Mouse (Mus musculus) adrenal gland, adult 8-10 months (tissue): Measurements from ENCODE around the gene Wnt7b. TPM values are rescaled to one million over a fixed set of nuclear protein-coding genes. Genes with fewer than 3 reads are reported as not detected.
A peak's percentile ranks its signal among the peaks of the same experiment; 100 is the strongest.

ENCODE experiments used
- DNase-seq: peaks from one replicate; pipeline ENCODE4 v3.0.0; 2022
- total RNA-seq, 4 experiments: library from RNA; stranded (reverse); gene quantifications; 2 replicates each; pipeline ENCODE4 v1.2.4; 2022

The Wnt7b gene
- total RNA-seq: 1 to 10 TPM in 2 of 4 experiments, under 1 TPM in 2; 0.65 to 1.1 (median 0.85) TPM

DNA sequence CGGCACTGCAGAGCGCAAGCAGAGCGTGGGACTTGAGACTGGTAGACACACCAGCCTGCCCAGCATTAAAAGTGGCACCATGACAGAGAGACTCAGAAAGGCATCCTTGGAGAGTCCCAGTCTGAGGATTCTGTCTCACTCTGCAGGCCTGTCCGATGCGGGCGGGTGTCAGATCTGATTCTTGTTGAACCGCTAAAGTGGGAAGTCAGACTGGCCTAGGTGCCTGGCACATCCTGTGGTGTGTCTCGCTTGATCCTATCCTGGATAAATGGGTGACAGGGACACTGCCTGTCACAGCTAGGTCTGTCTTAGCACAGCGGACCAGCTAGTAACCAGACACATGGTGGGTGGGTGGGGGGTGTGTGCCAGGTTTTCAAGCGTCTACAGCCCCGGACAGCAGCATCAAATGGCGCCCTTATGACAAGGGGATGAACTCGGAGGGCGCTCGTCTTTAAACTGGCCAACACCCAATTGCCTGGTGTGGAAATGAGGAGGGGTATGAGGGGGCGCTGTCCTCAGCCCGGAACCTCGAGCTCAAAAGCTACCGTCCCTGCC is at the start of gene Wnt7b:
TSS of gene Wnt7b (minus strand) at position 118 of the 555 bp plus-strand sequence.
- DNase-seq: no peak

DNA sequence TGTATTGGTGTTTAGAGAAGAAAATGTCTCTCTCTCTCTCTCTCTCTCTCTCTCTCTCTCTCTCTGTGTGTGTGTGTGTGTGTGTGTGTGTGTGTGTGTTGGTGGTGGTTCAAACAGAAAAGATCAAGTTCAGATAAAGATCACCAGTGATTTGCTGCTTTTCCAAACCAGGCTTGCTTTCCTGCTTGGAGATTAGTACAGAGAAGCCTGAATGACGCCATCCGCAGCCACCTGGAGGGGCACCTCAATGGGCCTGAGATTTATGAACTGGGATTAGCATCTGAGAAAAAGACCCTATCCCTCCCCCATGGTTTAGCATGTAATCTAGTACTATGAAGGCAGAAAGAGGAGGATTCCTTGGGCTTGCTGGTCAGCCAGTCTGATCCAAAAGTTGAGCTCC is 49.3 kb upstream of the Wnt7b start:
- no peak for DNase-seq

GRCm38 (mm10) chr15:85629924-85630545 is 47.8 kb upstream of the Wnt7b start:
- no peak for DNase-seq

DNA sequence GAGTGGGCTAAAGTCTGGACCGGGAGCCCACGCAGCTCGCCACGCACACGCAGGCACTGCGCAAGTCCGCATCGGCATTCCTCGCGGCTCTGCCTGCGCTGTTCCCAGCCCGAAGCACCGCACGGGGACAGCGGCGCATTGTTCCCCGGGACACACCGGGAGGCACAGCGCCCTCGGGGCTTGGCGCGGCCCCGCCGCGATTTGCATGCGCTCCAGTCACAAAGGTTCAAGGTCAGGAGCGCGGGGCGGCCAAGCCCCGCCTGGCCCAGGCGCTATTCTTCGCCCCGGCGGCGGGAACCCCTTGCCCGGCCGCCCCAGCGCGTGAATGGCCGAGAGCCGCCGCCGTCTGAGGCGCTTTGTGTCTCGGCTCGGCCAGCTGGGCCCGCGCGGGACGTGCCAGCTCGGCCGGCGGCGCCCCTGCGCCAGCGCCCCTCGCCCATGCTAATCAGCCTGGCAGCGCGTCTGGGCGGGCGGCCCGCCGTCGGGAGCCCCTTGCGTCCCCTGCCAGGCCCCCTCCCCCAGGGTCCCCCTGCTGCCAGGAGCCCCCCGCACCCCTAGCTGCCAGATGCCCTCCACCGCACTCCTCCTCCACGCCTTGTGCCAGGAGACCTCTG is 43.5 kb upstream of the Wnt7b start:
- DNase-seq: no peak

GRCm38 (mm10) chr15:85622213-85622612 is 39.9 kb upstream of the Wnt7b start:
- no peak for DNase-seq

DNA sequence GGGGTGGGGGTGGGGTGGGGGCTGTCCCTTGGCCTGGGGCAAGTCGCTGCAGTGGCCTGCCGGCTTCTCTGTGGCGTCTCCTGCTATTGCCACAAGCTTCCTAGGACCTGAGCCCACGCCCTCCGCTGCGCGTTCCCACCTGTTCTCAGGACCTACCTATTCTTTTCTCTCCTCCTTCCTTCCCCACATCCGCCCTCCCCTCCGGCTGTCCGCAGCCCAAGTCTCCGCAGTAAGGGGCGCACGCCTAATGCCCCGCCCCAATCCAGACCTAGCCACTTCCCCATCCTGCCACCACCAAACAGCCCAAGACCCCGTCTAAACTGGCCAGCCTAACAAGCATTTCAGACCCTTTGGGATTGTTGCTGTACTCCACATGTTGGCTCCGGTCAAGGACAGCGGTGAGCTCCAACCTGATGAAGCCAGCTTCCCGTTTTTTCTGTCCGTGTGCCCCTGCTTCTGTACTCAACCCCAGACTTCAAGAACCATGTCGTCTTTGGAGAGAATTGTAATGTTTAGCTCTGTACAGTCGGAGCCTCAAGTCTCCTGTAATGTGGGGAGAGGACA is 33.3 kb upstream of the Wnt7b start:
- DNase-seq: no peak

DNA sequence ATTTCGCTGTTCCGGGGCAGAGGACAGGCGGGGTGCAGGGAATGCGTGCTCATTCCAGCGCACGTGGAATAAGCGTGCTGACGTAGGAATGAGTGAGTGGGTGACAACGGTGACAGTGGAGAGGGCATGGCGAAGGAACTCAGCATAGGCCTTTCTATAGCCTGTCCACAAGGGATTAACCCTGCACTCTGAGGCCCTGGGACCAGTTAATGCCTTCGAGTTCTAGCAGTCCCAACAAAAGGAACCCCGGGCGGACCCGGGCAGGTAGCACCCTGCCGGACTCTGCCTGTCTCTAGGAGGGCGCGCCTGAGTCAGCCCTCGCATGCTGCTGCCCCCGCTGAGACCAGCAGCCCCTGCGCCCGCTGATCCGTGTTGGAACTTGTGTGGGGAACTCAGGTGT is 32.8 kb upstream of the Wnt7b start:
- DNase-seq: no peak

DNA sequence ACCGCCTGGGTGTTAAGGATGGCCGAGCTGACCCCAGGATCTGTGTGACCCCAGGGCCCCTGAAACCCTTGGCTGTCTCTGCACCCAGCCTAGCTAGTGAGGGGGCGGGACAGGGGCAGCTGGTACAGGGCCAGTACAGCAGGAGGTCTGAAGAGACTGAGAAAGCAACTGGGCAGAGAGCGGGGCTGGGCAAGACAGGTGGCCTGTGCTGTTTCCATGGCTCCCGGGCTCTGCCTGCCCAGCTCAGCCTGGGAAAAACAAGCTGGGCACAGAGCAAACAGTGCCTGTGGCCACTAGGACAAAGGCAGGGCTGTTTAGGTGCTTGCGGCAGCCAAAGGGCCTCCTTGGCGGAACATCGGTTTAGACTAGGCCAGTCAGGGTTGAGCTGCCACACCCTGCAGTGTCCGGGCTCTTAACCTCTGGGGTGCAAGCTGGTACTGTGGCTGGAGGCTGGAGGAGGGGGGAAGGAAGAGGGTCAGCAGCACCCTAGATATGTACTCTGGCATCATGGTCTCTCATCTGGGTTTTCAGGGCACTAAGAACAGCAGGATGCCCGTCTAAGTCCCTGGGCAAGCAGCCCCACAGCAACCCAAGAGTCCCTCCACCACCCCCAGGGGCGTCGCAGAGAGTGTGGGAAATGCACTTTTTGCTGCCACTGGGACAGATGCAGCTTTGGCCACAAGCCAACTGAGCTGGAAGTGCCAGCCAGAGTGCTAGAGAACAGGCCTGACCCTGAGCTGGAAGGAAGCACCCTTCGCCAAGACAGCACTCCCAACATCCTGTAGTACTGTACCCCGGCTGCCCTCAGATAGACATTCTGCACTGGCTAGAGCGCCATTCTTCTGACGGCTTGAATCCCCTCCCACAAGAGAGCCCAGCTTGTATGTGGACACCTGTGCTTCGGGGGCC is 31.3 kb upstream of the Wnt7b start:
- DNase-seq: no peak

DNA sequence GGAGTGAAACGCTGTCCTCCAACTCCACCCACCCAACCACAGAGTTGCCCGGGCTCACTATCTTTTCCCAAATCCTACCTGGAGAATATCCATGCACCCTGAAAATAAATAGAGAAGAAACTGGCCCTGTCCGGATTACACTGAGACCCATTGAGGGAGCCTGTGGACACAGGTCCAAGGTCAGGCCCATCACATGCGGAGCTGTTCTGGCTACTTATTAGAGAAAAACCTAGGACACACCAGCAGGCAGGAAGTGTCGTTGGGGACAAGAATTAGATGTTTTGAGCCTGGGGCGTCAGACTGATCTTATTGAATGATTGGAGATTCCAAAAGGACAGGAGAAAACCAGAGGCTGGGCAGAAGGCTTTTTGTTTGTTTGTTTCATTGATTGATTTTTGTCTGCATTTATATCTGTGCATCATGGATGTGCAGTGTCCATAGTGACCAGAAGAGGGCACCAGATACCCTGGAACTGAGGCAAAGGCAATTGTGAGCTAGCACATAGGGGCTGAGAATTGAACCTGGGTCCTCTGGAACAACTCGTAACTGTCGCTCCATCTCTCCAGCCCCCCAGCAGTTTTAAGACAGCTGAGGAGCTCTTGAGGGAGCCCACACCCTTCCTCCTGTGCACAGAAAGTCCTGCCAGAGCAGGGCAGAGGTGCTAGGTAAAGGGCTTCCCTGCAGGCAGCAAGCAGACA is 30.5 kb upstream of the Wnt7b start:
- DNase-seq: no peak

DNA sequence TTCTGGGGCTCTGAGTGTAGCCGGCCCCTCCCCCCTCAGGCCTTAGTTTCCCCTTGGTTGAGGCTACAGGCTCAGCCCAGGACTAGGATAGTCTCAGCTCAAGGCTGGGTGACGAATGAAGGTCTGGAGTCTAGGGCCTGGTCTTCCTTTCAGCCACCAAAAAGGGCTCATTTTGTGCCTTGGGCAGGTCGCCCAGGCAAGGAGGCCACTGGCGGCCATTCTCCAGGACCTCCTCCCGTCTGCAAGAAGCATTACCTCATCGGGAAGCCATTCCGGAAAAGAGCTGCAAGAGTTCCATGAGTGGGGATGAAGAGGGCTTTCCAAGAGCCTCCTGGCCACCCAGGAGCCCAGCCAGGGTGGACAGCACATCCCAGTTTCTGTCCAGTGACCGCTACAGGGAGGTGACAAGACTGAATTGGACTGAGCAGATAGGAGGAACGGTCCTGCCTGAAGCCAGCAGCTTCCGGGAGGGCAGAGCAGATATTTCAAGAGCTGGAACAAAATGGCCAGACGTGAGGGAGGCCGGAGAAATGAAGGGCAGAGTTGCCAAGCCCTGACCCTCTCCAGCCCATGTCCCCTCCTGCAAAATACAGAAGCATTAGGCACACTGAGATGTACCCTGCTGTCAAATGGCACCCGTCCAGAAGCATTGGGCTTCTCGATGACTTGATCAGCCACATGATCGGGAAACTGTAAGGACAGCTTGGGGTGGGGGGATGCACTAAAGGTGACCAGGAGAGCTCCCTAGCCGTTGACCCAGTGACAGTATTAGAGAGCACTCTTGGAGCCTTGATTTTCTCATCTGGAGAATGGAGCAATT is 29.6 kb upstream of the Wnt7b start:
- no peak for DNase-seq

GRCm38 (mm10) chr15:85610618-85611218 is 28.4 kb upstream of the Wnt7b start:
- DNase-seq: peak; percentile 94

- no peak for DNase-seq
Observed at GRCm38 (mm10) chr15:85610120-85610519, 27.8 kb upstream of the Wnt7b start.

DNA sequence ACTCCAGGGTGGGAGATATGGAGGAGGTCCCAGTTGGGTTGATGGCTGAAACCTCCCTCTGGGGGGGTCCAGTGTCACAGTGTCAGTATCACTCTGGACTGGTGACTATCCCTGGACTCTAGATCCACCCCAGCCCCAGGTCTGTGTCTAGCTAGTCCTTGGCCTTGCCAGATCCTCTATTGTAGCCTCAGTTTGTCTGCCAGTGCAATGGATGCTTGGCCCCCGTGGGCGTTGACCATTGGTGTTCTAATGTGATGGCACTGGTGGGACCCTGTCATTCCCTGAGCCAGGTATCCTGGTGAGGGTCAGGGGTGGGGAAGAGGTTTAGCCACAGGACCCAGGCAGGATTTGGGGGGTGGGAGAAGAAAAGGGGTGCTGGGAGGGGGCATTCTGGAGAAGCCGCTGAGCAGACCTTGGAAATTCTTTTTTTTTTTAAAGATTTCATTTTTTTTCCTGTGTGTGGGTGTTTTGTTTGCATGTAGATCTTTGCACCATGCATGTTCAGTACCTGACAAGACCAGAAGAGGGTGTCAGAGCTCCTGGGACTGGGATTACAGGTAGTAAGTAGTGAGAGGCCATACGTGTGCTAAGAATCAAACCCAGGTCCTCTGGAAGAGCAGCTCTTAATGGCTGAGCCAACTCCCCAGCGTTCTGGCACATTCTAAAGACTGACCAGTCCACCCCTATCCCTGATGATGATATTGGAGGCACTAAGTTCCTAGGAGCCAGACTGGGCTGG is 27.2 kb upstream of the Wnt7b start:
- no peak for DNase-seq

DNA sequence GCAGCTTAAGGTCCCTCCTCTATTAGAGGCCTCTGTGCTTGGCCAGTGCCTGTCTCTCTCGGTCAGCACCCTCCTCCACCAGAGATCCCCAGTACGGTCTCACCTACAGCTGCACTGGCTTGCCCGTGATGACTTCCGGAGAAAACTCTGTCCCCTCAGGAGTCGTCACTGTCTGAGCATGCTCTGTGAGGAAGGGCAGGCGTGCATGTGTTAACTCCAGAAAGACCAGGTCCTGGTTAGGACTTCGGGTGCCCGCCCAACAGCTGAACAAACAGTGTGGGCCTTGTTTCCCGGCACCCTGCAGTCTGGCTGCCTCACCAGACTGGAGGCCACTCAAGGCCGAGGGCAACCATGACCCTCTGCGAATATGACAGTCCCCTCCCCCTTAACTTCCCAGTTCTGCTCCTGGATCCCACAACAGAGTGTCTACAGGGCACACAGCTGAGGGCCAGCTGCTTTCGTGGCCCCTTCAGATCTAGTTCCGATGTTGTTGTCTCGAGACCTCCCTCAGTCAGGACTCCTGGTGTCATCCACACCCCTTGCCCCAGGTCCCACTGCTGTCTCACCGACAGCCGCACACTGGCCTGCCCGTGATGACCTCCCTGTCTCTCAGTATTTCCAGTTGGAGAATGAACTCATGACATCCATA is 23.8 kb upstream of the Wnt7b start:
- DNase-seq: no peak

GRCm38 (mm10) chr15:85604938-85605337 is 22.7 kb upstream of the Wnt7b start:
- no peak for DNase-seq

DNA sequence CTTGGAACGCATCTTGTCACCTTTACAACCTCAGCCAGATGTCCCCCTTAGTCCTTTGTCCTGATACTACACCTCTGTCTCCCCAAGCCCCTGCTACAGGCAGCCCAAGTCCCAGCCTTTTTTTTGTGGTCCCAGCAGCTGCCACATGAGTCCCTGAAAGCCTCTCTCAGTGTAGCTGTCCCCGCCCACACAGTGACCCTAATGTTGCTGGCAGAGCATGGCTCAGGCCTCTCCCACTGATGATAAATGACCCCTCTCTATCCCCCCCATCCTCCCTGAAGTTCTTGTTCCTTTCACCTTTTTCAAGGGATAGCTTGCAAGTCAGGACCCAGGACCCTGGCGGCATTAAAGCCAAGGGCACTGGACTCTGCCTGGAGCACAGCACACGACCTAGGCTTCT is 22.2 kb upstream of the Wnt7b start:
- no peak for DNase-seq

DNA sequence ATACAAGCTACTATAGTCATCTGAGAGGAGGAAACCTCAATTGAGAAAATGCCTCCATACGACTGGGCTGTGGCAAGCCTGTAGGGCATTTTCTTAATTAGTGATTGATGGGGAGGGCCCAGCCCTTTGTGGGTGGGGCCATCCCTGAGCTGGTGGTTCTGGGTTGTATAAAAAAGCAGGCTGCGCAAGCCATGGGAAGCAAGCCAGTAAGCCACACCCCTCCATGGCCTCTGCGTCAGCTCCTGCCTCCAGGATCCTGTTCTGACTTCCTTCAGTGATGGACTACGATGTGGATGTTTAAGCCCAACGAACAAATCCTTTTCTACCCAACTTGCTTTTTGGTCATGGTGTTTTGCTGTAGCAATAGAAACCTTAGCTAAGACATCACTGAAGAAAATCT is 21.1 kb upstream of the Wnt7b start:
- DNase-seq: no peak

GRCm38 (mm10) chr15:85602733-85603132 is 20.5 kb upstream of the Wnt7b start:
- no peak for DNase-seq

- no peak for DNase-seq
Observed at GRCm38 (mm10) chr15:85602021-85602420, 19.7 kb upstream of the Wnt7b start.

DNA sequence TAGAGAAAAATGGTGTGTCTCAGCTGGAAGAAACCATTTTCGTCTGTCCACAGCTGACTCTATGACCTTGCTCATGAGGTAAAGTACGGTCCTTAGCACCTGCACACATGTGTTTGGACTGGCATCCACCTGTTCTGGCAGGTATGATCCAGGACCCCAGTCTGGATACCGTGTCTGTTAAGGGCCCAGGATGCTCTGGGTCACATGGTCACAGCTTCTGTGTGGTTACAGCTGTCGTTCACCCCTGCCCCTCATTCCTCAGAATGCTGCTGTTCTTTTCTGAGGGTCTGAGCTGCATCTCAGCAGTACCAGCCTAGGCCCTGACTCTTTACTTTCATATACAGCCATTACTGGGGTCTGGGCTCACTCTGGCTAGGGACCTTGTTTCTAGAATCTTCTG is 18.9 kb upstream of the Wnt7b start:
- DNase-seq: no peak
